Mouse (Mus musculus): ENCODE results near the gene Slc28a1.
"Not testable (repeated sequence)": the region's sequence is repeated elsewhere in the genome, so short reads cannot be mapped to it uniquely, and the experiment has no call there.

Gene Slc28a1

GRCm38 (mm10) chr7:81124773-81125172 lies 10.2 kb downstream of the Slc28a1 start:
- DNase-seq (ENCODE audit: extremely low read depth, low read depth) = no peak

- DNase-seq (ENCODE audit: extremely low read depth, low read depth) = no peak
These were observed 10.9 kb downstream of the Slc28a1 start for GRCm38 (mm10) chr7:81125215-81126175.

GRCm38 (mm10) chr7:81131864-81132263 lies 17.3 kb downstream of the Slc28a1 start:
- DNase-seq (ENCODE audit: extremely low read depth, low read depth) = no peak

- DNase-seq (ENCODE audit: extremely low read depth, low read depth) = no peak
These were observed 18.3 kb downstream of the Slc28a1 start for GRCm38 (mm10) chr7:81132851-81133279.

- no peak for DNase-seq (ENCODE audit: extremely low read depth, low read depth)
These were observed 18.8 kb downstream of the Slc28a1 start for GRCm38 (mm10) chr7:81133416-81133815.

GRCm38 (mm10) chr7:81133941-81134340 lies 19.3 kb downstream of the Slc28a1 start:
- DNase-seq (ENCODE audit: extremely low read depth, low read depth) = no peak

GRCm38 (mm10) chr7:81134614-81135067 lies 20.0 kb downstream of the Slc28a1 start:
- DNase-seq (ENCODE audit: extremely low read depth, low read depth) = no peak

- DNase-seq (ENCODE audit: extremely low read depth, low read depth) = no peak
These were observed 22.7 kb downstream of the Slc28a1 start for GRCm38 (mm10) chr7:81137292-81137691.

GRCm38 (mm10) chr7:81139100-81139499 lies 24.5 kb downstream of the Slc28a1 start:
- DNase-seq (ENCODE audit: extremely low read depth, low read depth) = no peak

GRCm38 (mm10) chr7:81139671-81140404 lies 25.2 kb downstream of the Slc28a1 start:
- no peak for DNase-seq (ENCODE audit: extremely low read depth, low read depth)

- no peak for DNase-seq (ENCODE audit: extremely low read depth, low read depth)
These were observed 26.9 kb downstream of the Slc28a1 start for GRCm38 (mm10) chr7:81141541-81141940.

GRCm38 (mm10) chr7:81143056-81143455 lies 28.5 kb downstream of the Slc28a1 start:
- not testable (repeated sequence) for DNase-seq (ENCODE audit: extremely low read depth, low read depth)

- DNase-seq (ENCODE audit: extremely low read depth, low read depth) = peak; percentile 59
These were observed 35.2 kb downstream of the Slc28a1 start for GRCm38 (mm10) chr7:81149759-81150158.

GRCm38 (mm10) chr7:81151216-81151615 lies 36.6 kb downstream of the Slc28a1 start:
- no peak for DNase-seq (ENCODE audit: extremely low read depth, low read depth)

- peak; percentile 87 for DNase-seq (ENCODE audit: extremely low read depth, low read depth)
These were observed 37.7 kb downstream of the Slc28a1 start for GRCm38 (mm10) chr7:81152306-81152705.

- DNase-seq (ENCODE audit: extremely low read depth, low read depth) = no peak
These were observed 38.2 kb downstream of the Slc28a1 start for GRCm38 (mm10) chr7:81152826-81153225.

GRCm38 (mm10) chr7:81153327-81153726 lies 38.7 kb downstream of the Slc28a1 start:
- DNase-seq (ENCODE audit: extremely low read depth, low read depth) = no peak

- not testable (repeated sequence) for DNase-seq (ENCODE audit: extremely low read depth, low read depth)
These were observed 39.6 kb downstream of the Slc28a1 start for GRCm38 (mm10) chr7:81154244-81154643.

- no peak for DNase-seq (ENCODE audit: extremely low read depth, low read depth)
These were observed 40.4 kb downstream of the Slc28a1 start for GRCm38 (mm10) chr7:81154960-81155359.

- DNase-seq (ENCODE audit: extremely low read depth, low read depth) = no peak
These were observed 44.3 kb downstream of the Slc28a1 start for GRCm38 (mm10) chr7:81158933-81159332.

GRCm38 (mm10) chr7:81161666-81162065 lies 47.1 kb downstream of the Slc28a1 start:
- DNase-seq (ENCODE audit: extremely low read depth, low read depth) = peak; percentile 59

GRCm38 (mm10) chr7:81162345-81162744 lies 47.7 kb downstream of the Slc28a1 start:
- DNase-seq (ENCODE audit: extremely low read depth, low read depth) = peak; percentile 31

Measured in MEL-GATA-1-ER (cell line).